Mouse (Mus musculus): Measurements from ENCODE around the gene Brk1. TPM values are rescaled to one million over a fixed set of nuclear protein-coding genes. Genes with fewer than 3 reads are reported as not detected.
A peak's percentile ranks its signal among the peaks of the same experiment; 100 is the strongest.

Gene Brk1
- polyA plus RNA-seq (2016; fragmentation: Nextera tagmentation; extraction: Ambion mirVana) = 200 and 203 TPM in 2 replicates

DNA sequence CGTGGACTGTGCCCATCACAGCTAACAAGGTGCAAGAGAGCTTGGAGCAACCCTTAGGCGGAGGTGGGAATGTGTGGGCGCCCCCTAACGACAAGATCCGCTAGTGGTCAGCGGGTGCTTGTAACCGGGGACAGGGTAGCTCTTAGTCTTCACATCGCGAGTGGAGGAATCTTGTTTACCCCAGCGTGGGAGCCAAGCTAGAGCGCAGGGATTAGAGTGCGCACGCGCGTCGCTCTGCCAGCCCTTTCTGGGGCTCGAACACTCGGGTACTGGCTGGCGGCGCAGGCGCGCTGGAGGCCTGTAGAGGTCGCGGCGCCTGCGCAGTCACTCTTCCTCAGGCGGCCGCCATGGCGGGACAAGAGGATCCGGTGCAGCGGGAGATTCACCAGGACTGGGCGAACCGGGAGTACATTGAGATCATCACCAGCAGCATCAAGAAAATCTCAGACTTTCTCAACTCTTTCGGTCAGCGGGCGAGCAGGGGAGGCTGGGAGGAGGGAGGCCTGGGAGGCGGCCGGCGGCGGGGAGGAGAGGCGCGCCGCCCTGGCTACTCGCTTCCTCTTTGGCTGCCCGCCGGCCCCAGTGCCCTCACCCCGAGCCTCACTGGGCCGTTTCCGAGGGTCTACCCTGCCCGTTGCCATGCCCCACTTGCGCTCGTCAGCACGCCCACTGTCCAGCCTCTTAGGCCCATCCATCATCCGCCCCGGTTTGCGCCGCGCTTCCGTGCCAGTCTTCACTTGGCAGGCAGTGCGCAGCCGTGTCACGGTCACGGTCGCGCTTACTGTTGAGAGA lies at the start of gene Brk1:
Brk1 (plus strand) TSS at position 341 of the 792 bp plus-strand sequence.
- peaks cover 27% of the 10 kb centered on the region for H3K4me1 ChIP-seq
- whole genome bisulfite sequencing = under 1% methylated on average over 65 of the region's 65 CpGs
- H3K27ac ChIP-seq = peak within 1 kb of the TSS; percentile 94
- H3K9me3 ChIP-seq = no peaks in the 10 kb centered on the region
- peak within 1 kb of the TSS; percentile 94 for H3K4me3 ChIP-seq
- H3K27me3 ChIP-seq (ENCODE audit: poor library complexity, severe bottlenecking) = no peaks in the 10 kb centered on the region
- H3K36me3 ChIP-seq (replicated peaks) = peaks cover 37% of the 10 kb centered on the region
- DNase-seq (ENCODE audit: extremely low spot score, low spot score) = peak; percentile 83

DNA sequence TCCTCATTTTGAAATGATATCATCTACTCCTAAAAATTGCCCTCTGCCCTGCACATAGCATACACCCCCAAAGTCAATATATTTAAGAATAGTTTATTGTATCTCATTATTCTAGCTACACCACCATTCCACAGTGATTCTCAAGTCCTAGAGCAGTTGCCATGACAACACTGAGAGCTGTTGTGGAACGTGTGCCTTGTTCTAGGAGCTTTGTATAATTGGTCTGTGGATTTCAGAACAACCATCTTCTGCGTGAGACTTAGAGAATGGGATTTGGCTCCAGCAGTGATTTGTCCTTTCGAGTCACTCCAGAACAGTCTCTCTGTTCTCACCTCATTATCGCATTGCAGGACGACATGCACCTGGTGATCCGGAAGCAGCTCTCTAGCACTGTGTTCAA lies 44.8 kb upstream of the Brk1 start:
- 87% methylated on average over 6 of the region's 6 CpGs for WGBS
- DNase-seq (ENCODE audit: extremely low spot score, low spot score) = no peak
- peaks cover 92% of the 10 kb centered on the region for H3K36me3 ChIP-seq (replicated peaks)
- no peaks in the 10 kb centered on the region for H3K4me1 ChIP-seq
- H3K9me3 ChIP-seq = no peaks in the 10 kb centered on the region
- H3K27ac ChIP-seq = no peak overlapping the region
- H3K4me3 ChIP-seq = no peak overlapping the region
- H3K27me3 ChIP-seq (ENCODE audit: poor library complexity, severe bottlenecking) = no peaks in the 10 kb centered on the region

DNA sequence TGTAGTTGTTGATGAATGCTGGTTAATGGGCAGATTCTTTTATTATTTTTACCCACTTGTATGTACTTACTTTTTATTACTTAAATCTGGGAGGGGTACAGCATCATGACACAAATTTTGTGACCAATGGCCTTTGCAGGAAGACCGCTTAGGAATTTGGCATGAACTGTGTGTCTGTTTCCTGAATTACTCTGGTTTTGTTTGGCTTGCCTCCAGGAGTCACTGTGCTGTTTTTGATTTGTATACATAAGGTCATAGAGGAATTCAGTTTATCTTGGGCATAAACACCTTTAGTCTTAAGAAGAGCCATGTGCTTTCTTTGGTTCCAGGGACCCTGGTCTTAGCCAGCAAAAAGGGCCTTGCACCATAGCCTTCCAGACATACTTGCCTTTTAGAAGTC lies 40.0 kb upstream of the Brk1 start:
- Histone ChIP-seq H3K4me1 (no peaks in the 10 kb centered on the region), H3K4me3 (no peak overlapping the region), H3K27me3 (ENCODE audit: poor library complexity, severe bottlenecking) (no peaks in the 10 kb centered on the region), H3K27ac (no peak overlapping the region), H3K36me3 (replicated peaks) (peaks cover 98% of the 10 kb centered on the region), H3K9me3 (no peaks in the 10 kb centered on the region)
- WGBS = 96% methylated on average over 1 of the region's 1 CpGs
- no peak for DNase-seq (ENCODE audit: extremely low spot score, low spot score)

DNA sequence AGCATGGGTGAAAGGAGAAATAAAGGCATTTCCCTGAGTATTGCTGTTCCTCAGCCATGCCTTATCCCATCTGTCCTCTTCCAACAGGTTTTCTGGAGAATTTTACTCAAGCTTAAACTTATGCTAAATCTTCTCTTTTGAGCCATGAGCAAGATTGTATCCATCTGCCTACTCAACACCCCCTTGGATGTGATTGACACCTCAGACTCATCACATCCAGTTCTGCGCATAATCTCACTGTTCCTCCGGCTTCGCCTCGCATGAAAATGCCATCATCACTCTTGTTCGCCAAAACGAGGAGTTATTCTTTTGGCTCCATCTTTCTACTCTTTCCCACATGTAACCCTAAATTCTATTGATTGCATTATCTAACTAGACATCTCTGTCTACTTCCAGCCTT lies 28.5 kb upstream of the Brk1 start:
- no peak overlapping the region for H3K4me3 ChIP-seq
- no peaks in the 10 kb centered on the region for H3K9me3 ChIP-seq
- no peak for DNase-seq (ENCODE audit: extremely low spot score, low spot score)
- 96% methylated on average over 6 of the region's 6 CpGs for WGBS
- H3K27ac ChIP-seq = no peak overlapping the region
- H3K27me3 ChIP-seq (ENCODE audit: poor library complexity, severe bottlenecking) = no peaks in the 10 kb centered on the region
- H3K36me3 ChIP-seq (replicated peaks) = peaks cover 84% of the 10 kb centered on the region
- H3K4me1 ChIP-seq = no peaks in the 10 kb centered on the region

DNA sequence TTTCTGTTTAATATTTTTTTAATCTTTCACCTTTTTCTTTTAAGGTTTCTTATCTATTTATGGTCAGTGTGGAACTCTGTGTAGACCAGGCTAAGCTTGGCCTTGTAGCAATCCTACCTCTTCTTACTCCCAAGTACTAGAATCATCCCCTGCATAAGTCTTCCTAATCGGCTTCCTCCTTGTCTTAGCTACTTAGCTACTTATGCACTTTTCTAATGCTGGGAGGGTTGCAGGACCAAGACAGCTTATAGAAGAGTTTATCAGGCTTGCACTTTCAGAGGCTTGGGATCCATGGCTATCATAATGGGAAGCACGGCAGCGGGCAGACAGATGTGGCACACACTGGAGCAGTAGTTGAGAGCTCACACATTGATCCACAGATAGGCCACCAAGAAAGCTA lies 25.3 kb upstream of the Brk1 start:
- no peak for DNase-seq (ENCODE audit: extremely low spot score, low spot score)
- WGBS = 93% methylated on average over 3 of the region's 3 CpGs
- no peaks in the 10 kb centered on the region for H3K4me1 ChIP-seq
- H3K9me3 ChIP-seq = no peaks in the 10 kb centered on the region
- H3K27ac ChIP-seq = no peak overlapping the region
- H3K4me3 ChIP-seq = no peak overlapping the region
- H3K27me3 ChIP-seq (ENCODE audit: poor library complexity, severe bottlenecking) = no peaks in the 10 kb centered on the region
- peaks cover 82% of the 10 kb centered on the region for H3K36me3 ChIP-seq (replicated peaks)

DNA sequence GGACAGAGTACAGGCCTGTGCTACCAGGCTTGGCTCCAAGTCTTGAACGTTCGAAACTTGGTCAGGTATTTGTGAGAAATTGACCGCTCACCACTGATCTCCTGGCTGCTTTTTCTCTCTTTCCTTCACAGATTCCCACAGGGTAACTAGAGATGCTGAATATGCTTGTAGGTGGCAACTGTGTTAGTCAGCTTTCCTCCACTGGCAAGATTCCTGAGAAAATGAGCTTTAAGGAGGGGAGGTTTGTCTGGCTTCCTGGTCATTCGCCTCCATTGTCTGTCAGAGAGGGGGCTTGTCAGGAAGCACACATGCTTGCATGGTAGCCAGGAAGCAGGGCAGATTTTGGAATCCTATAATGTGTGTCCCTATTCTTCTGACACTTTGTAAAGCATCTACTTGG lies 21.5 kb upstream of the Brk1 start:
- no peak overlapping the region for H3K4me3 ChIP-seq
- peaks cover 76% of the 10 kb centered on the region for H3K36me3 ChIP-seq (replicated peaks)
- DNase-seq (ENCODE audit: extremely low spot score, low spot score) = no peak
- H3K27ac ChIP-seq = no peak overlapping the region
- no peaks in the 10 kb centered on the region for H3K4me1 ChIP-seq
- H3K27me3 ChIP-seq (ENCODE audit: poor library complexity, severe bottlenecking) = no peaks in the 10 kb centered on the region
- H3K9me3 ChIP-seq = no peaks in the 10 kb centered on the region
- WGBS = 93% methylated on average over 4 of the region's 4 CpGs

DNA sequence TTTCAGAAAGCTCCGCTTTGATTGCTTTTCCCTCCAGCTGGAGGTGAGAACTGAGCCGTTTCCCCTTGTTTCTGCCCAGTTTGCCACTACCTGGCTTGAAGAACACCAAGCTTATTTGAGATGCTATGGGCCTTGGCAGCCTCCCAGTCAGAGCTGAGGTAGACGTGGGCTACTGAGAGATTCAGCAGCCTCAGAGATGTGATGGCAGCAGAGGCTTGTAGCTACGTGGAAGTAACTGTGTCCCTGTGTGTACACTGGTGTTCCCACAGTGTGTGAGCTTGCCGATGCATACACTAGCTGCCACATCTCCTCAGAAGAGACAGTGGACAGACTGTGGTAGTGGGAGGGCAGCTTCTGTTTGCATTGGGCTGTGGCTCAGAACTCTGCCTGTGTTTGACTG lies 19.5 kb upstream of the Brk1 start:
- H3K4me3 ChIP-seq = no peak overlapping the region
- no peak overlapping the region for H3K27ac ChIP-seq
- H3K9me3 ChIP-seq = no peaks in the 10 kb centered on the region
- H3K4me1 ChIP-seq = no peaks in the 10 kb centered on the region
- DNase-seq (ENCODE audit: extremely low spot score, low spot score) = no peak
- 92% methylated on average over 5 of the region's 5 CpGs for WGBS
- H3K27me3 ChIP-seq (ENCODE audit: poor library complexity, severe bottlenecking) = no peaks in the 10 kb centered on the region
- peaks cover 73% of the 10 kb centered on the region for H3K36me3 ChIP-seq (replicated peaks)

DNA sequence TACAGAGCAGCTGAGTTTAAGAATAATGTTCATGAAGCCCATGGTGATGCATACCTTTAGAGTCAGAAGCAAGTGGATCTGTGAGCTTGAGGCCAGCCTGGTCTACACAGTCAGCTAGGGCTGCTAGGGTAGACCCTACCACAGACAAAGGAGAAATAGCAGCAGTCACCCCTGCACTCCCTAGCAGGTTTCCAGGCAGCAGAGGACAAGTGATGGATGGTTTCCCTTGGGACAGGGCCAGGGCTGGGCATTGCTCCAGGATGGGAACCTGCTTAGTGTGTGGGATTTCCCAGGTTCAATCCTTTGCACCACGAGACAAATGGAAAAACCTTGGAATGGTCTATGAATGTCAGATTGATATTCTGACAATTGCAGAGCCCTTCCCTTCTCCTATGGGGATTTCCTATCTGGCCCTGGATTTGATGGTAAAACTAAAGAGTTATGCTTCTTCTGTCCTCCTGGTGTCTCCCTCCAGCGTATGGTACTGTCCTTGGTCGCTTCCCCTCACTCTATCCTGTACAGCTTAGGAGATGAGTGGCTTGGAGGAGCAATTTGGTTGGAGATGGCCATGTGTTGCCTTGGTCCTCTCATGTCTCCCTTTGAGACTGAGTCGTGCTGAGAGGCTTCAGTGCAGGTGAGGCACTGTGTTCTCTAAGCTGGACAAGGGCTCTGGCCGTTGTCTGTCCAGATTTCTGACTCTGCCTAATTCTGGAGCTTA lies 17.9 kb upstream of the Brk1 start:
- 83% methylated on average over 5 of the region's 5 CpGs for WGBS
- no peak overlapping the region for H3K4me3 ChIP-seq

DNA sequence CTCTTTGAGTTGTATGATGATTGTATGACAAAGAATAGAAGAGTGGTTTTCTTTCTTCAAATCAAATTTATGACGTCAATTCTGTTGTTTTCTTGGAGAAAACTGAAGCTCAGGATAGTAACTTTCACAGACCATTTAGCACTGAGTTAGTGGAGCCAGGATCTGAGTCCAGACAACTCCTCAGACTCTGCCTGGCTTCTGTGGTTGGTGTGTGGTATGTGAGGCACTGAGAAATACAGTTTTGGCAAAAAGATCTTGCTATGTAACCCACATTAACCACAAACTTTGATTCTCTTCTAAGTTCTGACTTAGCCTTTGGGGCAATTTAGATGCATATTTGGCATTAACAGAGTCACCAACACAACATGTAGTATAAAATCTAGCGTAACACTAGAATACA lies 11.9 kb upstream of the Brk1 start:
- no peaks in the 10 kb centered on the region for H3K9me3 ChIP-seq
- no peaks in the 10 kb centered on the region for H3K27me3 ChIP-seq (ENCODE audit: poor library complexity, severe bottlenecking)
- H3K36me3 ChIP-seq (replicated peaks) = peaks cover 57% of the 10 kb centered on the region
- no peak for DNase-seq (ENCODE audit: extremely low spot score, low spot score)
- H3K27ac ChIP-seq = no peak overlapping the region
- no peaks in the 10 kb centered on the region for H3K4me1 ChIP-seq
- no peak overlapping the region for H3K4me3 ChIP-seq
- WGBS = 96% methylated on average over 2 of the region's 2 CpGs

More for the DNA sequence above, 17.9 kb upstream of the Brk1 start:
- Histone ChIP-seq H3K4me1 (no peaks in the 10 kb centered on the region), H3K36me3 (replicated peaks) (peaks cover 65% of the 10 kb centered on the region), H3K27me3 (ENCODE audit: poor library complexity, severe bottlenecking) (no peaks in the 10 kb centered on the region), H3K27ac (no peak overlapping the region), H3K9me3 (no peaks in the 10 kb centered on the region)
- DNase-seq (ENCODE audit: extremely low spot score, low spot score) = no peak

DNA sequence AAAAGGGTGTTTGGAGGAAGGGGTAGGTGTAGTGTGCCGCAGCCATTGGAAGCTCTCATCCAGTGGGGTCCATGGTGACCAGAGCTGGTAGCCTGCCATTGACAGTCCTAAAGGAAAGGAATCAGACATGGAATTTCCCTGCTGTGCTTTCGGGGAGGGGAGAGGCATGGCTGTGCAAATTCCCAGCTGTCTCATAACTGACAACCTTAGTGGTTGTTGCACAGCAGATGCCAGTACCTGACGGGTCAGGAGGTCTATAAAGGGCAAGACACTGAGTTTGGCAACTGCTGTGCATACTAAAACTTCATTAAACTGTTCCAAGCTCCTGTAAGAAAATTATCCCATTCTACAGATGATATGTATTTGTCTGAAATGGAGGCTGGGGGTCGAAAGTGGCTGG lies 6.6 kb upstream of the Brk1 start:
- DNase-seq (ENCODE audit: extremely low spot score, low spot score) = no peak
- Histone ChIP-seq H3K36me3 (replicated peaks) (peaks cover 30% of the 10 kb centered on the region), H3K27me3 (ENCODE audit: poor library complexity, severe bottlenecking) (no peaks in the 10 kb centered on the region), H3K27ac (no peak overlapping the region), H3K4me1 (peaks cover 10% of the 10 kb centered on the region), H3K9me3 (no peaks in the 10 kb centered on the region), H3K4me3 (no peak overlapping the region)
- WGBS = 94% methylated on average over 4 of the region's 4 CpGs

DNA sequence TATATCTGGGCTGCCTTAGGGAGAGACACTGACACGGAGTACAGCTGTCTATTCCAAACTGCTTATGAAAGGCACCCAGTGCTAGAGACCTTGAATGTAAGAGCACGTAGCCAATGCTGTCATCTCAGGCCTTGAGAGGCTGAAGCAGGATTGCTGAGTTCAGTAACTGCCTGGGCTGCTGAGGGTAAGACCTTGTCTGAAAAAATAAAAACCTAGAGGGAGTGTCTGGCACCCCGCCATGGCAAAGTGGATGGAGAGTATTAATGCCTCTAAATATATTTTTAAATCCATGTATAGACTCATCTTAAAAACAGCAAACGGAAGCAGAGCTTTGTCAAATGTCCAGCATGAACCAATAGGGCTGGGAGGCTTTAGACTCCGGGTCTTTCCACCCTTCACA lies 4.7 kb upstream of the Brk1 start:
- Histone ChIP-seq H3K27me3 (ENCODE audit: poor library complexity, severe bottlenecking) (no peaks in the 10 kb centered on the region), H3K4me3 (no peak overlapping the region), H3K36me3 (replicated peaks) (peaks cover 21% of the 10 kb centered on the region), H3K9me3 (no peaks in the 10 kb centered on the region), H3K27ac (0 out of 2 replicates have a peak overlapping the region, but pooled peaks have one; percentile 76), H3K4me1 (peaks cover 10% of the 10 kb centered on the region)
- WGBS = 81% methylated on average over 5 of the region's 5 CpGs
- DNase-seq (ENCODE audit: extremely low spot score, low spot score) = no peak

DNA sequence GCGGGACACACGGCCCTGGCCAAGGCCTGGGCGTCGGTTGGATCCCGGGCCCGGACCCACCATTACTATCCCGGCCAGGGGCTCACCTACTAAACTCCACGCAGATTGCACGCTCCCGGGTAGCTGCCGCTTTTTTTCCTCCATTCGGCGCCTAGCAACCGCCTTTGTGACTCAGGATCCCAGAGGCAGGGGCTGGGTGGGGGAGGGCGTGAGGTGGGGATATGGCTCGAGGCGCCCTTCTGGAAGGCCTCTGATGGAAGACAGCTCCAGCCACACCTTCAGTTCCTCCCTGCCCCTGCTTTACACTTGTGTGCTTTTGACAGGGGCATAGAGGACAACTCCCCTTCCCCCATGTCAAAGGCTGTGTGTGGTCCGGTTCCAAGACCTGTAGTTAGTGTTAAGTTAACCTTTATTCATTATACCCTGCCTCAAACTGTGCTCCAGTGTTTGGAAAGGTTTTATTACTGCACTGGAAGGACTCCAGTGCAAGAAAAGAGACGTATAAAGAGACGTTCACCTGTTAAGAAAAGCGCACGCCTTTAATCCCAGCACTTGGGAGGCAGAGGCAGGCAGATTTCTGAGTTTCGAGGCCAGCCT lies 3.9 kb upstream of the Brk1 start, which contains the start of gene Fancd2os:
Fancd2os (minus strand) TSS at position 173 of the 597 bp plus-strand sequence.
- Histone ChIP-seq H3K36me3 (replicated peaks) (peaks cover 16% of the 10 kb centered on the region), H3K4me3 (no peak within 1 kb of the TSS; the same call in 1 of the 2 replicates), H3K9me3 (no peaks in the 10 kb centered on the region), H3K4me1 (peaks cover 15% of the 10 kb centered on the region), H3K27me3 (ENCODE audit: poor library complexity, severe bottlenecking) (no peaks in the 10 kb centered on the region), H3K27ac (peak within 1 kb of the TSS; percentile 76)
- DNase-seq (ENCODE audit: extremely low spot score, low spot score) = peak; percentile 44
- 43% methylated on average over 23 of the region's 23 CpGs for WGBS

DNA sequence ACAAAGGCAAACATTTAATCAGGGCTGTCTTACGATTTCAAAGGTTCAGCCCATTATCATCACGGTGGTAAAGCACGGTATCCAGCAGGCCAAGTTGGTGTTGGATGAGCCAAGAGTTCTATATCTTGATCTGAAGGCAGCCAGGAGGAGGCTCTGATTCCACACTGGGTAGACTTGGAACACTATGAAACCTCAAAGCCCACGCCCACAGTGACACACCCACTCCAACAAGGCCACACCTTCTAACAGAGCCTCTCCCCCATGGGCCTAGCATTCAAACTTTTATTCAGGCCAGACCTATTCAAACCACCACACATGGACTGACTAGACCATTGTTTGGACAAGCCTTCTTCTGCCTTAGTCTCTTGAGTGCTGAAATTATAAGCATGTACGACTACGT lies 1.8 kb upstream of the Brk1 start:
- Histone ChIP-seq H3K27me3 (ENCODE audit: poor library complexity, severe bottlenecking) (no peaks in the 10 kb centered on the region), H3K4me3 (no peak overlapping the region), H3K4me1 (peaks cover 27% of the 10 kb centered on the region), H3K36me3 (replicated peaks) (peaks cover 20% of the 10 kb centered on the region), H3K9me3 (no peaks in the 10 kb centered on the region), H3K27ac (no peak overlapping the region)
- no peak for DNase-seq (ENCODE audit: extremely low spot score, low spot score)
- WGBS = 95% methylated on average over 6 of the region's 6 CpGs
